Mouse (Mus musculus): ENCODE results near the gene Rnf222.

DNA sequence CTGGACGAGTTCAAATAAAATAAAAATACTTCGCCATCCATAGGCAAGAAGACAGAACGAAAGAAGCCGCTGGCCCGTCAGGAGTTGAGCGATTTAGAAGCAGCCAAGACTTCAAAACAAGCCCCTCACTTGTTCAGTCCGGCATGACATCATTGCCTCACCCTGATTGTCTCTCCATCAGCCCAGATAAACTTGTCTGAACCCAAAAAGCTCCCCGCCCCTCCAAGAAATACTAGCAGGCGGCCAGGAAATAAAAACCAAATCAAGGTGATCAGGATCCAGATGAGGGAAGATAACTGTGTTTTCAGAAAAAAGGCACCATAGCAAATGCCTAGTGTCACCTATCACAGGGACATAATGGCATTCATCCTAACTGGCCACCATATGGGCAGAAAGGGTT lies 17.1 kb upstream of the Rnf222 start:
- TF ChIP-seq CTCF (IDR thresholded peaks at IDR 0.05; ENCODE audit: extremely low read depth, insufficient read depth, insufficient read length, insufficient replicate concordance) (no peak), POLR2A (IDR thresholded peaks at IDR 0.05; ENCODE audit: low read depth, low read length) (no peak)

Measured in spleen, adult 2 months (tissue).